Mouse (Mus musculus): ENCODE measurements around the gene Olfr877.

Olfr877 gene

DNA sequence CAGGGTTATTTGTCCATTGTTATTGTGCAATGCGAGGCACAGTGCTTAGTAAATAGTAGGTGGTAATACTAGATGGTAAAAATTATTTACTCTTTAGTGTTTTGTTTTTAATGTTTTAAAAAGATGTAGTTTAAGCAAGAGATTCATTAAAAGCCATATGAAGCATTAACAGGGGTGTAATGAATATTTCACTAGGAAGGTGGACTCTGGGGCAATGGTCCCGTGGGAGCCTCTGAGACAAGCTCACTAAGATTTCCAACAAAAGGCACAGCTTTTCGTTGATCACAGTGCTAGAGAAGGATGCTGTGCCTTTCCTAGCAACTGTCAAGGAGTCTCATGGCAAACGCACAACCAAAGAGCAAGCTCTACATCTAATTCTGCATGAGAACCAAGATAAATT, at the start of gene Olfr877:
Gene Olfr877 (plus strand): TSS at position 301 of the 400 bp plus-strand sequence.
- CTCF ChIA-PET, result interaction anchor here in 1 of 4 experiments (0.6 kb wide), 1 partner anchor 72 kb away, joined by 8 read pairs; no protein-coding TSS in a partner anchor
- POLR2A ChIA-PET, result no interaction called here

DNA sequence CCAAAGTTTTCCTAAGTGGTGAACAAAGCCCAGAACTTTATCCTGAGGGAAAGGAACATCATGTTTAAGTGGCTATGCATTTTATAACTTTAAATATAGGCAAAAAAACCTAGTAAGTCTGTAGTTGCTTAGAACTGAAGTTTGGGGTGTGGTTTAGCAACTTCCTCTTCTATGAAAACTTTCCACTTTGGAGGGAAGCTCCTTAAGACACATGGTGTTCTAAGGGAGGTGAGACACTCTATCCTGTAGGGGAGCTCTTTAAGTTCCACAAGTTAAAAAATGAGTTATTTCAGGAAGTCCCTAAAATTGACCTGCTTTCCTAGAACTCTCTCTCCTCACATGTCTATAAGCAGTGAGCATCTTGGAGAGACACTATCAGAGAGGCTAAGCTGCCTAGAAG, 46.8 kb upstream of the Olfr877 start:
- CTCF ChIA-PET, result interaction anchor here in 1 of 4 experiments (0.6 kb wide), 1 partner anchor 279 kb away, joined by 4 read pairs; the partner anchor contains the start of gene Esam
- POLR2A ChIA-PET, result no interaction called here

DNA sequence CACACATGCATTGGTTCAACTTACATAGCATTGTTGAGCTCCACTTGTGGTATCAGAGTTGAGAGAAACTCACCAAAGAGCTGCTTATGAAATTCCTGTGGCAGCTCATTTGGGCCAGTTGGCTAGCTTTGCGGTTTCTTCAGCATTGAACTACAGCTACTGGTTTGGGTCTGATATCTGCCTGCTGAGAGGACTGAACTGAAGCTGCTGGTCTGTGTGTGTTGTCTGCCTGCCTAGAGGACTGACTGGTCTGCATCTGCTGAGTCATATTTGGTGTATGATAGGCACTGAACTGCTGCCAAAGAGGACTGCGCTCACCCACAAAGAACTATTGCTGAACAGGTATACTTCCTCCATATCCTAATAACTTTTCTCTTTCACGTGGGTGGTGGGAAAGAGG, 45.6 kb upstream of the Olfr877 start:
- ChIA-PET POLR2A (no interaction called here), CTCF (no interaction called here)

DNA sequence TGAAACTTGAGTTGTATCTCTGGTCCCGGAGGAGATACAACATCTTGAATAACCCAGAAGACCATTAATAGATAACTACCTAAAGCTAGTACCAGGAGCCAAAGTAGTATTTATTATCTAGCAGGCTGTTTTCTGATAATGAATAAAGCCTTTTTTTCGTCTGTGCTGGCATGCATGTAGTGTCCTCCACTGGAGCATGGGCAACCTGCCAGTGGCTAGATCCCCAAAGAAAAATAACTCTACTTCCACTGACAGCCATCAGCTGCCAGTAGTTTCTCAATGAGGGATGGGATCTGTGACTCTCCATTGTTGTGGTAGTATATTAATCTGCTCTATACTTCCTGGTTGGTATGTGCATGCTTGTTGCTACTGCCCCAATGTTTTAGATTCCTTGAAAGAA, 45.1 kb upstream of the Olfr877 start:
- POLR2A ChIA-PET, result no interaction called here
- CTCF ChIA-PET, result no interaction called here

DNA sequence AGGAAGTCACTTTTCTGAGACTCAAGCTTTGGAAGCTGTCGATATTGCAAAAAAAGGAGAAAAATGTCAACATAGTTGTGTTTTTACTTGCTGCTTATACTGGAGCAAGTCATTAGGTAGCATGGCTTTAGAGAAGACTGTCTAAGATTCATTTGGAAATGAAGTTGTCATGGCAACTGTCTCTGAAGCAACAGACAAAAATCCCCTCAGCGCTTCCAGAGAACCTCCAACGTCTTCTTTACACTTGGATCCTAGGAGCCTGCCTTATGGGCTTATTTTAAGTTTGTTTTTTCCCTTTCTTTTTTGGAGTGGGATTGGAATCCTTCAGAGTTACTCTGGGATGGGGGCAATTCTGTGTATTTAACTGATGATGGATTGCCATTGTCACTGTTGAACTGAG, 39.4 kb upstream of the Olfr877 start:
- ChIA-PET CTCF (no interaction called here), POLR2A (interaction anchor here in 1 of 4 experiments (0.6 kb wide), 1 partner anchor 14 kb away, joined by 4 read pairs; no protein-coding TSS in a partner anchor)

DNA sequence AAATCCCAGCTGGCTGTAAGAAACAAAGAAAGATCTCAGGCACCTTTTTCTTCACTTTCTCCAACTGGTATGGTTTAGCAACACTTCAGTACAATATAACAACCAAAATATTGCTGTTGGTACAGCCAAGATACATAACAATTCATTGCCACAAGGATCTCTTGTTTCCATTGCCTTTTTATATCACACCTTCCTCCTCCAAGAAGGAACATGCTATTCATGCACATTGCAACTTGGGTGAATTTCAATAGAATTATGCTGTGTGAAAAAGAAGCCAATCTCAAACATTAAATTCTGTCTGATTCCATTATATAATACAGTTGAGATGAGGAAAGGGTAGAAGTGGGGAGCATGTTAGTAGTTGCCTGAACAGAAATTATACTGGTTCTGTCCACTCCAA, 24.2 kb upstream of the Olfr877 start:
- POLR2A ChIA-PET, result no interaction called here
- CTCF ChIA-PET, result no interaction called here

DNA sequence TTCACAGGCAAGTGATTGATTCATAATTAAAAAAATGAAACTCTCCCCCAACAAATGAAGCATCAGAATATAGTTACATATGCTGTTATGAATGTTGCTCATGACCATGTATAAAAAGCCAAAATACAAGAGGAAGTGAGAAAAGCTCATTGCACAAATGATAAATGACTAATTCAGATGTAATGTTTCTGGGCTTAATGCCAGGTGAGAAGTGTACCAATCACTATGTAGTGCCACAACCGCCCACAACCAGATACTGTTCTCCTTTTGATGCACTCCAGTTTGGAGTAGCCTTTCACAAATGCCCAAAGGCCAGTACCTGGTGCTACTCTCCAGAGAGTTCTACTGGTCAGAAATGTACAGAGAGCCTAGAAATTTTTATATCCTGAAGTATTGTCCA, 20.7 kb upstream of the Olfr877 start:
- POLR2A ChIA-PET, result no interaction called here
- CTCF ChIA-PET, result no interaction called here

DNA sequence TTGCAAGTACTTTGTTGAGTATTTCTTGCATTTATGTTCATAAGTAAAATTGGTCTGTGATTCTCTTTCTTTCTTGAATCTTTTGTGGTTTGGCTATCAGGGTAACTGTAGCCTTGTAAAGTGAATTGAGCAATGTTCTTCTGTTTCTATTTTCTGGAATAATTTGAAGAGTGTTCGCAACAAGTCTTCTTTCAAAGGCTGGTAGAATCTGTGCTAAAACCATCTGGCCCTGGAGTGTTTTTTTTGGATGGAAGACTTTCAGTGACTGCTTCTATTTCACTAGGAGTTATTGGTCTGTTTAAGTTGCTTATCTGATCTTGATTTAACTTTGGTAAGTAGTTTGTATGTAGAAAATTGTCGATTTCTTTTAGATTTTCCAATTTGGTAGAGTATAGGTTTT, 4.8 kb upstream of the Olfr877 start:
- POLR2A ChIA-PET, result no interaction called here
- CTCF ChIA-PET, result no interaction called here

DNA sequence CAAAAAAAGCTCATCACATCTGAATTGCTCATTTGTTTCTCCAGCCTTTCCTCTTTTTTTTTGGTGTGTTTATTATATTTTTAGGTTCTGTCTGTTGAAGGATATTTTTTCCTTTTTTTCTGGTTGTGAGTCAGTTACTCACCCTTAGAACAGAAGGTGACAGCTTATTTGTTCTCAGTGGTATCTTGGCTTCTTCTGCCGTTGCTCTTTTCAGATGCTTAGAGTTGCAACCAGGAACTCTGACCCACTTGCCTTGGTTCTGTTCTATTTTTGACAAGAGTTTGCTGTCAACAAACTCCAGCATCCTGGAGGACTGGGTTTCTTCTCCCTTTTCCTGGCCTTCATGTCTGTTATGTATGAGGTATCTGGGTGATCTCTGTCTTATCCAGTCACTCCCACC, 9.3 kb downstream of the Olfr877 start:
- ChIA-PET CTCF (no interaction called here), POLR2A (no interaction called here)

DNA sequence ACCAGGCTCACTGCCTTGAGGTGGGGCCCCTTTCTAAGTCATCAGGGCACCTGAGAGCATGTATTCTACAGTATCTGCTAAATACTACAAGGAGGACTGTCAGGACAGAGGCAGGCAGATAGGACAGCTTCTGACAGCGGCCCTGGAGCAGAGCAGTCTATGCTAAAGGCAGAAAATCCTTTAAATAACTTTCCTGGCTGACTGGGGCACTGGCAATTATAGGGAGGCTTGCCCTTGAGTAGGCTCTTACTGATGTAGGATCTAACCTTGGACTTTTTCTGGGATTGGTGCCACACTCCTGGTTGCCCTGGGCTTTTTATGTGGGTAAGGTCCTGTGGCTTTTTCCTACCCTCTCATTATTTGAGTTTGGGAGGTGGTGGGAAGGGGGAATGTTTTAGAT, 16.2 kb downstream of the Olfr877 start:
- POLR2A ChIA-PET, result no interaction called here
- CTCF ChIA-PET, result no interaction called here

DNA sequence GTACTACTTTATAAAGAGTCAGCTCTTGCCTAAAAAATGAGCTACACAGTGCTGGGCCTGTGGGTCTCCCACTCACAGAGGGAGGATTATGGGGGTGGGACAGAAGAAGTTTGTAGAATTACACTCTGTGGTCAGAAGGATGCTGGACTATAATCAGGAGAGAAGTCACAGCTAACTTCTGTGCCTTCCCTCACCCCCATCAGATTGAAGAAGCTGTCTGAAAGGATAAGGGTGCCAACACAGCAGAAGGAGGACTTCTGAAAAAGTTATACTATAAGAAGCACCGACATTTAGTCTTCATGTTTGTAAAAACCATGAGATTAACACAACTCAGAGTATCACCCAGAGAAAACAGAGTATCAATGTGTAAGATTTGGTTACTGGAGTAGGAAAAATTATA, 17.0 kb downstream of the Olfr877 start:
- ChIA-PET POLR2A (no interaction called here), CTCF (interaction anchor here in 1 of 4 experiments (0.6 kb wide), 1 partner anchor 1654 kb away, joined by 4 read pairs; no protein-coding TSS in a partner anchor)

DNA sequence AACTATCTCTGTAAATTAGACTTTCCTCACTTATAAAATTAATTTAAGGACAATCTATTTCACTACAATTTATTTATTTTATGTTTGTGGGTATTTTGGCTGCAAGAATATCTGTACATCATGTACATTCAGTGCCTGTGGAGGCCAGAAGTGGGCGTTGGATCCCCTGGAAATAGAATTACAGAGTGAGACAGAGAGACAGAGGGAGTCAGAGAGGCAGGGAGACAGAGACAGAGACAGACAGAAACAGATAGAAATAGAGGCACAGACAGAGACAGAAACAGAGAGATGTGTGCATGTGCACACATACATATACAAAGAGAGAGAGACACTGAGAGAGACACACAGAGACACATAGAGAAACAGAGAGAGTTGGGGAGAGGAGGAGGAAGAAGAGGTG, 17.5 kb downstream of the Olfr877 start:
- CTCF ChIA-PET, result interaction anchor here in 1 of 4 experiments (0.6 kb wide), 1 partner anchor 1653 kb away, joined by 4 read pairs; no protein-coding TSS in a partner anchor
- POLR2A ChIA-PET, result no interaction called here

DNA sequence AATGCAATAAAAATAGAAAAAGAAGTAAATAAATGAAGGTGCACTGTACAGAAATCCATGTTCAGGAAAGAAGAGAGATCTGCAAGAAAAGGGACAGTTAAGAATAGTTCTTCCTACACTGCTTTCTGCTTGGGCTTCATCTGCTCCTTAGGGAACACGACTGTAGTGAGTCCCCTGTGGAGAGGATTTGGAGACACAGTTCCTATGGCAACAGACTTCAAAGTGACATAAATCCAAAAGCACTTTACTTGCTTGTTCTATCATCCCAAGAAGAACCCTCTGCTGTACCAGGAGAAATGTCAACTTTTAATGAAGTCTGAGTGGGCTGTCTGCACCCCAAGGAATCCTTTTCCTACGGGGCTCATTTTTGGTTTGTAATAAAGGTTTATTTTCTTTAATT, 36.9 kb downstream of the Olfr877 start:
- ChIA-PET CTCF (no interaction called here), POLR2A (no interaction called here)

DNA sequence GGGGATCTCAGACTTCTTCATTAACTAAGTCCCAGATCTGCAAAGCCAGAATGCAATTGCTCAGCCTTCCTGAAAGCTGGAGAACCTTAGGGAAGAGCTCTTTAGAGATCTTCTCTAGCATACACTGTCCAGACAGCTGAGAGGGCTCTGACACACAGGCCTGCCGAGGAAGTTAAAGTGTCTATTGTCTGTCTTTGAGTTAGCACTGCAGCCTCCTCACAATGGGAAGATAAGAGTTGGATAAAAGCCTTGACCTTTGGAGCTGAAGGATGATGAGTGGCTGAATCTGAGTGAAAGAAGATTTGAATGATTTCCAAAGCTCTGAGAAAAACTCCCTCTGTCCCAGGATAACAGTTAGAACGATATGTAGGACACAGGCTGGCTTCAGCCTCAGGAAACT, 42.6 kb downstream of the Olfr877 start, which contains the start of gene Olfr145:
Gene Olfr145 (plus strand): TSS at position 64 of the 400 bp plus-strand sequence.
- ChIA-PET POLR2A (no interaction called here), CTCF (no interaction called here)

DNA sequence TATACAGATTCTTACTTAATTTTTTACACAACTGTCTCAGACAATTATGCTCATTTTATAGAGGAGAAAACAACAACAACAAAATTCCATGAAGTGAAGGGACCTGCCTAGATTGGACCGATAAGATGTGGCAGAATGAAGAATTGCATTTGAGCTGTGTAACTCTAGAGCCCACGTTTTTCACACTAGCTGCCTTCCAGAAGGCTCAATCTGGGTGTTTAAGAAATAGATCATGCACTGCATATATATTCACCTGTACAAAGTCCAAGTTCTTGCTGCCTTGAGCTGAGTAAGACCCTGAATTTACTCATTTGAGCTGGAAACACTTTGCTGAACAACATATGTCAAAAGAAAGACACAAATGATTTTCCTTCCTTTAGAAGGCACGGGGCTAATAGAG, 51.5 kb downstream of the Olfr877 start:
- CTCF ChIA-PET, result no interaction called here
- POLR2A ChIA-PET, result no interaction called here

Data from embryonic stem cell, embryonic (primary cell).